Mouse (Mus musculus): ENCODE results near the gene Cstf1. TPM values are rescaled to one million over a fixed set of nuclear protein-coding genes. Genes with fewer than 3 reads are reported as not detected.

Cstf1 gene
- polyA plus RNA-seq, 1 experiment from 2014 or later, result 44.9 TPM

DNA sequence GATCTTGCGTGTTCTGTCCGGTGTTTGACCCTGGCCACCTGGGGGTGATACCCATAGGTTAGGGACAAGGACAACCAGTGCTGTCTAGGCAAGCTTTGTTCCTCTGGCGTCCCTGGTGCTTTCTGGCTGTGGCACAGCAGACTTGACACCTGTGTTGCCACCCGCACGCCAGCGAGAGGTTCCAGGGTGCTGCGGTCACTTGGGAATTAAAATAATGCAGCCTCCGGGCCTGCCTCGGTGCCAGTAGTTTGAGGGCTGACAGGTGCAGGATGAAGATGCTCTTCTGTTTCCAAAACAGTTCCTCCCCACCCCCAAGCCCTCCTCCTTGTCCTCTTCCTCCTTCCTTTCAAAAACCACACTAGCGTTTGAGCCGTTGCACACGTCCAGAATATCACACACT is 11.4 kb downstream of the Cstf1 start:
- no peak for DNase-seq (ENCODE audit: low spot score)
- no peaks in the 10 kb centered on the region for H3K9me3 ChIP-seq (ENCODE audit: control insufficient read depth, low read length)
- H3K27ac ChIP-seq (ENCODE audit: low read depth, low read length), result no peak overlapping the region
- H3K27me3 ChIP-seq (ENCODE audit: control insufficient read depth, insufficient read depth, low read length), result no peaks in the 10 kb centered on the region
- H3K9ac ChIP-seq (ENCODE audit: low read depth, low read length), result no peak overlapping the region
- ATAC-seq (ENCODE audit: low FRiP score), result no peak
- no peak overlapping the region for H3K4me2 ChIP-seq (replicated peaks; ENCODE audit: low read depth, low read length)
- H3K4me3 ChIP-seq (ENCODE audit: low read depth, low read length), result no peak overlapping the region
- H3K4me1 ChIP-seq (replicated peaks; ENCODE audit: control insufficient read depth, insufficient read depth, low read length), result no peaks in the 10 kb centered on the region
- WGBS, result 89% methylated on average over 12 of the region's 12 CpGs
- peaks cover 28% of the 10 kb centered on the region; the same call in 1 of the 2 replicates for H3K36me3 ChIP-seq (ENCODE audit: control insufficient read depth, insufficient read depth, low read length)

DNA sequence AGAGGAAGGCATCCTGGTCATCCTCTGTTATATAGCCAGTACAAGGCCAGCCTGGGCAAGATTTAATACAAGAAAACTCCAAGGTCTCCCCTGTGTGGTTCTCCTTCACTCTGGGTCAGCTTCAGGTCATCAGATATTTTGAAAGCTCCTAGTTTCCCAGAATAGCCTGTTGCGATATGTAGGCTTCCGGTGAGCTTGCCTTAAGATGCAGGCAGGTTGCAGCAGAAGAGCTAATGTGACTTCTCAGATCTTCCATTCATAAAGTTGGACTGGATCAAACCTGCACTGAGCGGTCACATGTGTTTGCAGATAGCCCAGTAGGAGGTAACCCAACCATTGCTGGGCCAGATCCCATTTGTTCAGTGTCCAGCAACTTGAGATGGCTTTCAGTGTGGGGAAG is 14.2 kb downstream of the Cstf1 start:
- no peak overlapping the region for H3K4me3 ChIP-seq (ENCODE audit: low read depth, low read length)
- H3K27me3 ChIP-seq (ENCODE audit: control insufficient read depth, insufficient read depth, low read length), result no peaks in the 10 kb centered on the region
- no peak overlapping the region for H3K27ac ChIP-seq (ENCODE audit: low read depth, low read length)
- 94% methylated on average over 3 of the region's 3 CpGs for WGBS
- H3K4me2 ChIP-seq (replicated peaks; ENCODE audit: low read depth, low read length), result no peak overlapping the region
- H3K36me3 ChIP-seq (ENCODE audit: control insufficient read depth, insufficient read depth, low read length), result peaks cover 15% of the 10 kb centered on the region; the same call in 1 of the 2 replicates
- H3K9ac ChIP-seq (ENCODE audit: low read depth, low read length), result no peak overlapping the region
- H3K9me3 ChIP-seq (ENCODE audit: control insufficient read depth, low read length), result no peaks in the 10 kb centered on the region
- DNase-seq (ENCODE audit: low spot score) (no peak), ATAC-seq (ENCODE audit: low FRiP score) (no peak)
- no peaks in the 10 kb centered on the region for H3K4me1 ChIP-seq (replicated peaks; ENCODE audit: control insufficient read depth, insufficient read depth, low read length)

DNA sequence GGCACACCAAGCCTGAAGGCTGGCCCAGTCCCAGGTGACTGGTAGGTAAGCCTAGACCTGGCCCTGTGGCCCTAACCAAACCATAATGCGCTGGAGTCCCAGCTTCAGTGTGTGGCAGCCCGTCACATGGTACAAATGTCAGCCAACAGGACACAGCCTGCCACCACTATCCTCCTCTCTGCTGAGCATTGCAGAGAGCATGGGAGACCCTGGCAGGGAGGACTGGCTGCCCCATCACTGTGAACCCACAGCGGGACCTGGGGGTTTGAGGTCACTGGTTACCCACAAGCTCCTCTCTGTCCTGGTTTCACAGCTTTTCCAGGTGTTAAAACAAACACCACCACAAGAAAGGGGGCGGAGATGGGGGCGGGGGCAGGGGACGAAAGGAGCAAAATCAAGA is 19.9 kb downstream of the Cstf1 start:
- no peak overlapping the region for H3K4me3 ChIP-seq (ENCODE audit: low read depth, low read length)
- no peaks in the 10 kb centered on the region for H3K27me3 ChIP-seq (ENCODE audit: control insufficient read depth, insufficient read depth, low read length)
- no peak for ATAC-seq (ENCODE audit: low FRiP score)
- DNase-seq (ENCODE audit: low spot score), result no peak
- no peaks in the 10 kb centered on the region for H3K36me3 ChIP-seq (ENCODE audit: control insufficient read depth, insufficient read depth, low read length)
- H3K4me1 ChIP-seq (replicated peaks; ENCODE audit: control insufficient read depth, insufficient read depth, low read length), result no peaks in the 10 kb centered on the region
- WGBS, result 40% methylated on average over 6 of the region's 6 CpGs
- no peak overlapping the region for H3K4me2 ChIP-seq (replicated peaks; ENCODE audit: low read depth, low read length)
- H3K27ac ChIP-seq (ENCODE audit: low read depth, low read length), result no peak overlapping the region
- no peaks in the 10 kb centered on the region for H3K9me3 ChIP-seq (ENCODE audit: control insufficient read depth, low read length)
- no peak overlapping the region for H3K9ac ChIP-seq (ENCODE audit: low read depth, low read length)

DNA sequence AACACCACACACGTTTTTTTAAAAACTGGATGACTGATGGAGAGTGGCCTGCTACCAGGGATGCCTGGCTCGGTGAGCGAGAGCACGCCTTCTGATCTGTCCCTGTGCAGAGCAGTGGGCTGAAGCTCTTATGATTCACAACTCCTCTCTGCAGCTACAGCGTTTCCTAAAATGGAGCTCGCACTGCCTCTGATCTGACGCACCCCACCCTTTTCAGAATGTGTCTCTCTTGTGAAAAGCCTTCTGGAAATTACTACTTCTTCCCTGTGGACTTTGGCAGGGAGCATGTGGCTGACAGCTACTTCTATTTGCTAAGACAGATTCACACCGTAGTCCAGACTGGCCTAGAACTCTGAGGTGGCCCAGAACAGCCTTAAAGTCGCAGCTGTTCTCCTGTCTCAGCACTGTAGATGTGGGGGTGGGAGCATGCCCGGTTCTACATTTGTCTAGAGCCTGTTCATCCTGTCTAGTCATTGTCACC is 21.6 kb downstream of the Cstf1 start:
- 77% methylated on average over 10 of the region's 10 CpGs for WGBS
- H3K27me3 ChIP-seq (ENCODE audit: control insufficient read depth, insufficient read depth, low read length), result no peaks in the 10 kb centered on the region
- no peak overlapping the region for H3K9ac ChIP-seq (ENCODE audit: low read depth, low read length)
- DNase-seq (ENCODE audit: low spot score) (no peak), ATAC-seq (ENCODE audit: low FRiP score) (no peak)
- H3K4me3 ChIP-seq (ENCODE audit: low read depth, low read length), result no peak overlapping the region
- no peaks in the 10 kb centered on the region for H3K36me3 ChIP-seq (ENCODE audit: control insufficient read depth, insufficient read depth, low read length)
- H3K4me1 ChIP-seq (replicated peaks; ENCODE audit: control insufficient read depth, insufficient read depth, low read length), result no peaks in the 10 kb centered on the region
- no peak overlapping the region for H3K27ac ChIP-seq (ENCODE audit: low read depth, low read length)
- no peaks in the 10 kb centered on the region for H3K9me3 ChIP-seq (ENCODE audit: control insufficient read depth, low read length)
- H3K4me2 ChIP-seq (replicated peaks; ENCODE audit: low read depth, low read length), result no peak overlapping the region

DNA sequence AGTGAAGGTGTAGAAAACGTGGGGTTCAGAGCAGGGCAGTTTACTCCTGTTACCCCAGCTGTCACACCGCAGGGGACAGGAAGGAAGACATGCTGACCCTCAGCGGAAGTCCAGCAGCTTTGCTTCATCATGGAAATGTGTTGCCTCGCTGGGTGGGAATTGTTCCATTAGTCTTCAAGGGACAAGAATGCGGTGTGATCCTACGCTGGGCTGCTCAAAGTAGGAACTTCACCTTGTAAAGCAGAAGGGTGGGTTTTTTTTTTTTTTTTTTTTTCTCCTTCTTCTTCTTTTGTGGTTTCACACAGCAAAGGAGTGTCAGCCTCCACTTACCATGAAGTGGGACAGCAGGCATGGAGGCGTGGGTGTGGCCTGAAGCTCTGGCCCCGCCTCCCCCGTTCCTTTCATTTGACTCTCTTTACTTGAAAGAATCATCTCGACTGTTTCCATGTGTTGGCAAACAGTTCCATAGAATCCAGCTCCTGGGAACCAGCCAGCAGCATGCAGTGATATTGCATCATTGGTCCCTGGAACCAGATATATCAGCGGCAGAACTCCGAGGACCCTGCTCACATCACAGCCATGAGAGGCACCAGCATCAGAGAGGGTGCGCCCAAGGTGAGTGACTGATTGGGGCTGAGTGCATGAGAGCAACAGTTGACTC is 23.0 kb downstream of the Cstf1 start, which contains the start of gene Cass4:
Cass4 (plus strand) TSS at position 404 of the 661 bp plus-strand sequence.
- no peaks in the 10 kb centered on the region for H3K36me3 ChIP-seq (ENCODE audit: control insufficient read depth, insufficient read depth, low read length)
- H3K9me3 ChIP-seq (ENCODE audit: control insufficient read depth, low read length), result no peaks in the 10 kb centered on the region
- no peaks in the 10 kb centered on the region for H3K27me3 ChIP-seq (ENCODE audit: control insufficient read depth, insufficient read depth, low read length)
- H3K4me3 ChIP-seq (ENCODE audit: low read depth, low read length), result no peak within 1 kb of the TSS
- H3K27ac ChIP-seq (ENCODE audit: low read depth, low read length), result no peak within 1 kb of the TSS
- DNase-seq (ENCODE audit: low spot score) (no peak), ATAC-seq (ENCODE audit: low FRiP score) (no peak)
- no peak within 1 kb of the TSS for H3K9ac ChIP-seq (ENCODE audit: low read depth, low read length)
- H3K4me1 ChIP-seq (replicated peaks; ENCODE audit: control insufficient read depth, insufficient read depth, low read length), result no peaks in the 10 kb centered on the region
- 32% methylated on average over 13 of the region's 13 CpGs for WGBS
- no peak within 1 kb of the TSS for H3K4me2 ChIP-seq (replicated peaks; ENCODE audit: low read depth, low read length)

DNA sequence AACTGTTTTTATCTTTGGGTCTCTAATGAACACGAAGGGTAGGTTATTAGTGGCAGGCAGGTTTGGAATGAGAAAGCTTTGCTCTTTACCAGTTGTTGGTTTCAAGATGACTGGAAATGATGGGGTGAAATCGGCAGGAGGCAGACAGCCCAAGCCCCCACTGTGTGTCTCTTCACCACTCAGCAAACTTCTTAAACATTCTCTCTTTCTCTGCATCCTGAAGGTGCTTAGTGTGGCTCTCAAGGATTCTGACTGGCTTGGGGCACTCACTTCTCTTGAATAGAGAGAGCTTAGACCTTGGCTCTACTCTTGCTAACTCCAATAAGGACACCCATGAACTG is 23.5 kb downstream of the Cstf1 start:
- Histone ChIP-seq H3K27me3 (ENCODE audit: control insufficient read depth, insufficient read depth, low read length) (no peaks in the 10 kb centered on the region), H3K9ac (ENCODE audit: low read depth, low read length) (no peak overlapping the region), H3K4me1 (replicated peaks; ENCODE audit: control insufficient read depth, insufficient read depth, low read length) (no peaks in the 10 kb centered on the region), H3K4me2 (replicated peaks; ENCODE audit: low read depth, low read length) (no peak overlapping the region), H3K4me3 (ENCODE audit: low read depth, low read length) (no peak overlapping the region), H3K27ac (ENCODE audit: low read depth, low read length) (no peak overlapping the region), H3K9me3 (ENCODE audit: control insufficient read depth, low read length) (no peaks in the 10 kb centered on the region), H3K36me3 (ENCODE audit: control insufficient read depth, insufficient read depth, low read length) (no peaks in the 10 kb centered on the region)
- ATAC-seq (ENCODE audit: low FRiP score), result no peak
- DNase-seq (ENCODE audit: low spot score), result no peak
- 68% methylated on average over 2 of the region's 2 CpGs for WGBS

DNA sequence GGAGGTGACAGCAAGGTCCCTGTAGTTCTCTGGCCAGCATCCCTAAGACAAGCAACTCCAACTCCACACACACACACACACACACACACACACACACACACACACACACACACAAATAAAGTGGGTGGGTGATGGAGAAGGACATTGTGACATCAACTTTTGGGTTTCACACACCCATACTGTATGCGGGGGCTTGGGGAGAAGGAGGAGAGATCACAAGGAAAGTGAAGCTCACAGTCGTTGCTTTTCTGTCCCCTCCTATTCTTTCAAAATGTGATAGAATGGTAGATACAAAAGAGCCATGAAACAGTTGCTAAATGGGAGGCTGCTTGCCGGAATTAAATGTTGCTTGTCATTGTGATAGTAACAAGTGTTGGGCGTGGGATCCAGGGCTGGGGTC is 24.2 kb downstream of the Cstf1 start:
- Histone ChIP-seq H3K9me3 (ENCODE audit: control insufficient read depth, low read length) (no peaks in the 10 kb centered on the region), H3K4me2 (replicated peaks; ENCODE audit: low read depth, low read length) (no peak overlapping the region), H3K9ac (ENCODE audit: low read depth, low read length) (no peak overlapping the region), H3K36me3 (ENCODE audit: control insufficient read depth, insufficient read depth, low read length) (no peaks in the 10 kb centered on the region), H3K4me1 (replicated peaks; ENCODE audit: control insufficient read depth, insufficient read depth, low read length) (no peaks in the 10 kb centered on the region), H3K27ac (ENCODE audit: low read depth, low read length) (no peak overlapping the region), H3K4me3 (ENCODE audit: low read depth, low read length) (no peak overlapping the region), H3K27me3 (ENCODE audit: control insufficient read depth, insufficient read depth, low read length) (no peaks in the 10 kb centered on the region)
- 77% methylated on average over 4 of the region's 4 CpGs for WGBS
- ATAC-seq (ENCODE audit: low FRiP score) (no peak), DNase-seq (ENCODE audit: low spot score) (no peak)

DNA sequence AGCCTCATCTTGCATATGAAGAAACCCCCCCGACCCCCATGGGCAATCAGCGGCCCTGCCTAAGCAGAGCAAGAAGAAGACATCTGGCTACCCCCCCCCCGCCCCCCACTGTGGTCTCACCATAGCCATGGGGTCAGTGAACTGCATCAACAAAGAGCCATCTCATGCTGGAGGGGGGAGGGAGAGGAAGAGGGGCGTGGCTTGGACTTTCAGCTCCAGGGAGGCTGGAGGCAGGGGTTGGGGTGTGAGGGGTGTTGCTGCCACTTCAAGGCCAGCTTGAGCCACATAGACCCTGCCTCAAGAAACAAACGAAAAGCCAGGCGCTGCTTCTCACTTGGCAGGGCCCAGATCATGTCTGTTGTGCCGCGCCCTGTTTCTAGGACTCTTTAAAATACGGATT is 25.5 kb downstream of the Cstf1 start:
- Histone ChIP-seq H3K9me3 (ENCODE audit: control insufficient read depth, low read length) (no peaks in the 10 kb centered on the region), H3K9ac (ENCODE audit: low read depth, low read length) (no peak overlapping the region), H3K27me3 (ENCODE audit: control insufficient read depth, insufficient read depth, low read length) (no peaks in the 10 kb centered on the region), H3K4me1 (replicated peaks; ENCODE audit: control insufficient read depth, insufficient read depth, low read length) (no peaks in the 10 kb centered on the region), H3K36me3 (ENCODE audit: control insufficient read depth, insufficient read depth, low read length) (no peaks in the 10 kb centered on the region), H3K4me3 (ENCODE audit: low read depth, low read length) (no peak overlapping the region), H3K4me2 (replicated peaks; ENCODE audit: low read depth, low read length) (no peak overlapping the region), H3K27ac (ENCODE audit: low read depth, low read length) (no peak overlapping the region)
- 33% methylated on average over 9 of the region's 9 CpGs for WGBS
- ATAC-seq (ENCODE audit: low FRiP score) (no peak), DNase-seq (ENCODE audit: low spot score) (no peak)

DNA sequence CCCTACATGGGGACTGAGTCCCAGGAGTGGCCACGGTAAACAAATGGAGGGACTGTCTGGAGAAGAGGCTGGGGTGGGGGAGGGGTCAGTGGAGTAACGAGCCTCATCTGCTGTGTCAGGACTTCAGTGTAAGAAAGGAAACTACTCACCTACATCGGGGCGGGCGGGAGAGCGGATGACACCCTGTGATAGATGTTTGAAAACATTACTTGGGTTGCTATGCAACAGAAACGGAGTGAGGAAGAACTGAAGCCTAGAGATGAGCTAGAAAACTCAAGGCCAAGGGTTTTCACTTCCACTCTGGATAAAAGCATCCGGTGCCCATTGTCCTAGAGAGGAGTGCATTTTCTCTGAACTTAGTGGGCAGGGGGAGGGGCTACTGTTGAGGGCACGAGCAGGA is 29.4 kb downstream of the Cstf1 start:
- Histone ChIP-seq H3K4me2 (replicated peaks; ENCODE audit: low read depth, low read length) (no peak overlapping the region), H3K36me3 (ENCODE audit: control insufficient read depth, insufficient read depth, low read length) (no peaks in the 10 kb centered on the region), H3K4me3 (ENCODE audit: low read depth, low read length) (no peak overlapping the region), H3K9ac (ENCODE audit: low read depth, low read length) (no peak overlapping the region), H3K4me1 (replicated peaks; ENCODE audit: control insufficient read depth, insufficient read depth, low read length) (no peaks in the 10 kb centered on the region), H3K9me3 (ENCODE audit: control insufficient read depth, low read length) (no peaks in the 10 kb centered on the region), H3K27ac (ENCODE audit: low read depth, low read length) (no peak overlapping the region), H3K27me3 (ENCODE audit: control insufficient read depth, insufficient read depth, low read length) (no peaks in the 10 kb centered on the region)
- ATAC-seq (ENCODE audit: low FRiP score), result peak; percentile 35; the same call in 1 of the 2 replicates
- 39% methylated on average over 9 of the region's 9 CpGs for WGBS
- DNase-seq (ENCODE audit: low spot score), result peak; percentile 29

Measured in hindbrain, embryonic 11.5 days (tissue).